Mouse (Mus musculus) hindbrain, embryonic 12.5 days (tissue): Measurements from ENCODE around the gene Qrich2. TPM values are rescaled to one million over a fixed set of nuclear protein-coding genes. Genes with fewer than 3 reads are reported as not detected.

Experiments used
- ATAC-seq: fragments of 200-750 bp; cut with Nextera tagmentation; 2 replicates; pipeline ENCODE4 v1.8.0; 2017; ENCODE audit warnings: moderate TSS enrichment; ENCODE audit not compliant: low FRiP score
- H3K27ac ChIP-seq: fragments of 300-500 bp; sonication (generic); 2 replicates; pipeline ENCODE4 v1.5.1; 2016; ENCODE audit warnings: mild to moderate bottlenecking
- H3K27me3 ChIP-seq: fragments of 300-500 bp; sonication (generic); 2 replicates; pipeline ENCODE4 v1.6.1; 2016; ENCODE audit warnings: mild to moderate bottlenecking
- H3K36me3 ChIP-seq: fragments of 300-500 bp; sonication (generic); 2 replicates; pipeline ENCODE4 v1.6.1; 2016; ENCODE audit warnings: mild to moderate bottlenecking
- H3K4me1 ChIP-seq: fragments of 300-500 bp; sonication (generic); 2 replicates; pipeline ENCODE4 v1.6.1; 2016
- H3K4me2 ChIP-seq: fragments of 300-500 bp; sonication (generic); replicated peaks from 2 replicates; pipeline ENCODE4 v1.6.1; 2016; ENCODE audit warnings: mild to moderate bottlenecking
- H3K4me3 ChIP-seq: fragments of 300-500 bp; sonication (generic); 2 replicates; pipeline ENCODE4 v1.5.1; 2016; ENCODE audit warnings: mild to moderate bottlenecking
- H3K9ac ChIP-seq: fragments of 300-500 bp; sonication (generic); 2 replicates; pipeline ENCODE4 v1.6.1; 2016; ENCODE audit warnings: mild to moderate bottlenecking, moderate library complexity
- H3K9me3 ChIP-seq: fragments of 300-500 bp; sonication (generic); replicated peaks from 2 replicates; pipeline ENCODE4 v1.6.1; 2016; ENCODE audit warnings: mild to moderate bottlenecking
- WGBS: fragments of 180-500 bp; shearing (Covaris S2); methylation state at CpG from one replicate; pipeline ENCODE4 v1.1.7; 2016; 5-methylcytosine and 5-hydroxymethylcytosine counted together
- polyA plus RNA-seq: library from polyadenylated mRNA; unstranded; fragments of >200 nt; fragmentation: Nextera tagmentation; extraction: Ambion mirVana; gene quantifications from 2 replicates; pipeline ENCODE4 v1.2.1, GENCODE M21; 2016

Qrich2 gene
- polyA plus RNA-seq, 1 experiment from 2014 or later, result 0.18 TPM

DNA sequence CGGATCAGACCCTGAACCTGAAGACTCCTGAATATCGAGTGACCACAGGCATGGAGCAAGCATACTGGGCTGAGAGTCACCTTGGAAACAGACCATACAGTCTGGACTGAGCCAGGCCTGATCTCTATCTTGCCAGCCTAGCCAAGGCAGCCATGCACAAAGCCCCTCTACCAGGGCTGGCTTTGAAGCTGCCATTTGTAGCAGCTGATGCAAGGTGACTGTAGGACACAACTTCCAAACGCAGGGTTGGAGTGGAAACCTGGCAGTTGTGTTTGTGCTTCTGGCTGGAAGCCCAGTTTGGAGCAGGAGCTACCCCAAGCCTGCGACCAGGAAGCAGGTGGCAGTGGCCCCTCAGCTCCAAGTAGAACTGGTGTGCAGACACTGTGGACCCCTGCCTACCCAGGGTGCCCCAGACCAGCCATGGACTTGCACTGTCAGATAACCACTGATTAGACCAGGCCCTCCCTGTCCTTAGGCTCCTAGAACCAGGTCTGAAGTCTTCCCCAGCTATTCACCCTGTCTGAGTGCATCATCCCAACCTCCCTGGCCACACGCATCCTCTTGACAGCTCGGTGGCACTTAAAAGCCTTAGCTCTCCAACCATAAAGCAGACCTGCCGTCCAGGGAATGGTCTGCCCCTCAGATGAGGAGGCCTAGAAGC, 25.5 kb downstream of the Qrich2 start:
- no peak overlapping the region for H3K4me2 ChIP-seq
- 88% methylated on average over 7 of the region's 7 CpGs for WGBS
- no peaks in the 10 kb centered on the region for H3K9me3 ChIP-seq
- H3K9ac ChIP-seq, result no peak overlapping the region
- H3K27ac ChIP-seq, result 0 out of 2 replicates have a peak overlapping the region, but pooled peaks have one; percentile 35
- peaks cover 29% of the 10 kb centered on the region for H3K4me1 ChIP-seq
- ATAC-seq, result no peak
- no peaks in the 10 kb centered on the region for H3K27me3 ChIP-seq
- H3K36me3 ChIP-seq, result peaks cover 32% of the 10 kb centered on the region
- no peak overlapping the region for H3K4me3 ChIP-seq

DNA sequence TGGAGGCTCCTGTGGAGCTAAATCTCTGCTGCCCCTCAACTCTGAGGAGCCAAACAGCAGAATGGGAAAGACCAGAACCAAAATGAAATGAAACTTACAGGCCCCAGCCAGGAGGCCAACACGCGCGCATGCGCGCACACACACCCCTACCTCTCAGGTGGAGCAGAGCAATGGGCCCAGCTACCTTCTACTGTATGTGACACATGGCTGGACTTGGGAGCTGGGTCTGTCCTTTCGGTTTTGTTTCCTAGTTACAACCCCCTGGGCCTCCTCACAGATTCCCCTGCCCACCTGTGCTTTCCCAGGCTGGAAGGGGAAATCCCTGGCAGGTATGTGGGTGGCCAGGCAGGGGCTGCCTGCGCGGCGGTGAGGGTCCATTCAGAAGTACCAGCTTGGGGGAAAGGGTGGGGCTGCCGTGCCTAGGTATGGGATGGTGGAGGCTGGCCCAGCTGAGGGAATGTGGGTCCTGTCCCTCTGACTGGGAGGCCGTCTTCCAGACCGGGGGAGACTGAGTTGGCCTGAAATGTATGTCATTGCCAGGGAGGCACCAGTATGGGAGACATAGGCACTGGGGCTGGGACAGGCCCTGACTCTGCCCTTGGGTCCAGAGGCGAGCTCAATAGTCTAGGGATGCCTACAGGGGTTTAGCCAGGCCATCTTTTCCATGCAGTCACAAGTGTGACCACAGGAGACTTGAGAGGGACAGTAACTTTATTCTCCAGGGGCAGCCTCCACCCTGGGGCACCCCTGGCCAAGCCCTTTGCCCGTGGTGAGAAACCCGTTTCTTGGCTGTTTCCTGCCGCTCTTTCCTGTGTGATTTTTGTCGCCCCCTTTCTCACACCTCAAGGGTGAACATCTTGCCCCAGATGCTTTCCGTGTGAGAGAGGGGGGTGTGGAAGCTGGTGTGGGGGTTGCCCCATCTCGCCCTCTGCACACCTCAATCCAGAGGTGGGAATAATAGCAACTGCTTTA, 26.5 kb downstream of the Qrich2 start:
- Histone ChIP-seq H3K4me3 (no peak overlapping the region), H3K27ac (no peak overlapping the region), H3K9me3 (no peaks in the 10 kb centered on the region), H3K27me3 (no peaks in the 10 kb centered on the region), H3K9ac (no peak overlapping the region), H3K36me3 (peaks cover 32% of the 10 kb centered on the region), H3K4me2 (no peak overlapping the region), H3K4me1 (peaks cover 33% of the 10 kb centered on the region)
- ATAC-seq, result no peak
- 82% methylated on average over 19 of the region's 19 CpGs for WGBS

DNA sequence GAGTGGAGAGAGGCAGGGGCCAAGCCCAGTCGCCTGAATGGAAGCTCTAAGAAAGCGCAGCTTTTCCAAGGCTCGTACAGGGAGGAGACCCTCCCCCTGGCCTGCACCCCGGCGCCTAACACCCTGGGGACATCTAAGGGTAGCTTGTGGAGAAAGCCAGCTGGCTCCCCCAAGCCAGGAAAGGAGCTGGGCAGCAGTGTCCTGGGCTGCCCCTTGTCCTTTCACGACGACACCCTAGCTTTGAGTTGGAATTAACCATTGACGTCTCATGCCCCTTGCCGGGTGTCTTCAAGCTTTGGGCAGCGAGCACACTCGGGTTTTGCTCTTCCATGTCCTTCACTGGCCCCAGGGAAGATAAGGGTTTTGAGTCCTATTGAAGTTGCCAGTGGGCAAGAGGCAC, 28.5 kb downstream of the Qrich2 start:
- H3K27me3 ChIP-seq, result no peaks in the 10 kb centered on the region
- H3K4me2 ChIP-seq, result no peak overlapping the region
- peak overlapping the region; percentile 46; the same call in 1 of the 2 replicates for H3K27ac ChIP-seq
- H3K9ac ChIP-seq, result no peak overlapping the region
- WGBS, result 88% methylated on average over 11 of the region's 11 CpGs
- H3K4me3 ChIP-seq, result no peak overlapping the region
- ATAC-seq, result no peak
- no peaks in the 10 kb centered on the region for H3K9me3 ChIP-seq
- H3K4me1 ChIP-seq, result peaks cover 32% of the 10 kb centered on the region
- H3K36me3 ChIP-seq, result peaks cover 32% of the 10 kb centered on the region

DNA sequence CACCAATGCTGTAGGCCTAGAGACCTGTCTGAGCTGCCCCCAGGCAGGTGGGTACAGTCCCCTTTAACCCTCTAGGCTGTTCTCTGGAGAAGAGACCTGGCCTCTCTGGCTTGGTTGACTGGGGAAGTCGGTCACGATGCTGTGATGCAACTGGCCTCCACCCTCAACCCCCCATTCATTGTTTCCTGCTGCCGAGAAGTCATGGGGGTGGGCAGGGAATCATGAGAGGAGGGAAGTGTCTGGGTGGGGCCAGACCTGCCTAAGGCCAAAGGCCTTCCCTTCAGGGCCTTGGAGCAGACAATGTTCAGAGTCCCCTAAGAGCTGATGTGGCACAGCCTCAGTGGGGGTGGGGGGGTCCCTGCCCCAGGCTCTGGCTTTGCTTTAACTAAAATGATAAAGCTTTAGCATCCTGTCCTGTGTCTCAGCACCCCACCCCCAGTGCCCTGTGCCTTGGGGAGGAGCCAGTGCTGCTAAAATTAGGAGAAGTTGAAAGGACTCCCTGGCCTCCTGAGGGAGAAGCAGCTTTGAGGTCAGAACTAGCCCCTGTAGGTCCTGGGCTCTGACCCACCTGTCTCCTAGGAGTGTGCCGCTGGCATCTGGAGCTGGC, 29.2 kb downstream of the Qrich2 start:
- H3K9me3 ChIP-seq, result no peaks in the 10 kb centered on the region
- H3K9ac ChIP-seq, result peak overlapping the region; percentile 59
- 59% methylated on average over 4 of the region's 4 CpGs for WGBS
- peak overlapping the region; percentile 46 for H3K27ac ChIP-seq
- peaks cover 32% of the 10 kb centered on the region for H3K36me3 ChIP-seq
- H3K27me3 ChIP-seq, result no peaks in the 10 kb centered on the region
- peak overlapping the region; percentile 84 for H3K4me2 ChIP-seq
- peaks cover 32% of the 10 kb centered on the region for H3K4me1 ChIP-seq
- no peak for ATAC-seq
- no peak overlapping the region; the same call in 1 of the 2 replicates for H3K4me3 ChIP-seq

DNA sequence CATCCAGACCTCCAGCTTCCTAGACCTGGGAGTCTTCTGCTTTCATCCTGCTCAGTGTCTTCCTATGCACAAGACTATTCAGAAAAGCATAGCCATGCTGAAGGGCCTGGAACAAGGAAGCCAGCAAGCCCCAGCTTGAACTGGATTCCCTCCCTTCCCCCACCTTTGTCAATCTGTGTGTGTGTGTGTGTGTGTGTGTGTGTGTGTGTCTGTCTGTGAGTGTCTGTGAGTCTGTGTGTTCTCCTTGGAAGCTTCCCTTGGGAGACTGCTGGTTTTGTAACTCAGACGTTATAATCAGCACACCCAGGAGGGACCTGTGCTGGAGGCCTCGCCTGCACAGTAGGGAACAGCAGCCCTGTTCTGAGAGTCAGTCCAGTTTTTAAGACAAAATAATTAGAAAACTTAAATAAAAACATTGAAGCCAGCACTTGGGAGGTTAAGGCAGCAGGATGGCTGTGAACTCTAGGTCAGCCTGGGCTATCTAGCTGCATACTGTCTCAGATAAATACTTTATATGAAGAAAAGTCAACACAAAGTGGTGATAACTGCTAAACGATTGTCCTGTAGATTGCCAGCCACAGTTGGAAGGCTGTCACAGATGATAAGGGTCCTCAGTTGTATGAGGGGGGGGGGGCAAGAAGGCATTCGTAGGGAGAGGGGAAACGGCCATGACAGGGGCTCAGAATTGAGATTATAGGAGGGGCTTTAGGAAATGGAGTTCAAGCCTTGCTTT, 29.9 kb downstream of the Qrich2 start:
- Histone ChIP-seq H3K4me2 (peak overlapping the region; percentile 84), H3K27me3 (no peaks in the 10 kb centered on the region), H3K27ac (peak overlapping the region; percentile 48), H3K9me3 (no peaks in the 10 kb centered on the region), H3K9ac (peak overlapping the region; percentile 59), H3K4me1 (peaks cover 32% of the 10 kb centered on the region), H3K36me3 (peaks cover 32% of the 10 kb centered on the region), H3K4me3 (peak overlapping the region; percentile 91)
- no peak for ATAC-seq
- WGBS, result 76% methylated on average over 5 of the region's 5 CpGs

DNA sequence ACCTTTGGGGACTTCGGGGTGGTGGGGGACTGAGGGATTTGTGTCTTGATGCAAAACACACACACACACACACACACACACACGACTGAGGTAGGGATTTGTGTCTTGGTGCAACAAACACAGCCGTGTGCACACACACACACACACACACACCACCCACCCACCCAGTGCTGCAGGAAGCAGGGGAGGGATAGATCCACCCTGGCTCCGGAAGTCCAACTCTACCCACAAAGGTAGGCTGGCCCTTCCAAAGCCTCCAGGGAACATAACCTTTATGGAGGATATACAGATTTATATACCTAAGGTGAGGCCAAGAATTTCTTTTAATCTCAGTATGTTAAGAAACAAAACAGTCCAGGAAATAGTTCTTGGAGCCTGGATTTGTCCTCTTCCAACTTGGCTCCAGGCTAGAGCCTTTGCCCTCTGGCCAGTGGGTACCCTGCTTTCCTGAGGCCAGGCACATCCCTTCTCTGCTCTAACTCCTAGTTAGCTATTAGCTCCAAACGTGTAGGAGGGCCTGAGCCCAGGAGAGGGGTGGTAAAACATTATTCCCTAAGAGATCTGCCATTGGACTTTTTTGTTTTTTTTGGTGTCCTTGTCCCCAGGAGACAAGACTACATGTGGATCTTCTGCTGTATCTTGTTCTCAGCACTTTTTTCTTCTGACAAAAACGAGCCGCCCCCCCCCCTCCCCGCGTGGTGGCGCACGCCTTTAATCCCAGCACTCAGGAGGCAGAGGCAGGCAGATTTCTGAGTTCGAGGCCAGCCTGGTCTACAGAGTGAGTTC, 30.9 kb downstream of the Qrich2 start:
- no peak for ATAC-seq
- H3K36me3 ChIP-seq, result peaks cover 32% of the 10 kb centered on the region
- WGBS, result 52% methylated on average over 12 of the region's 12 CpGs
- no peaks in the 10 kb centered on the region for H3K27me3 ChIP-seq
- peak overlapping the region; percentile 96 for H3K9ac ChIP-seq
- H3K27ac ChIP-seq, result peak overlapping the region; percentile 97
- H3K9me3 ChIP-seq, result no peaks in the 10 kb centered on the region
- peak overlapping the region; percentile 91 for H3K4me3 ChIP-seq
- peaks cover 32% of the 10 kb centered on the region for H3K4me1 ChIP-seq
- H3K4me2 ChIP-seq, result peak overlapping the region; percentile 84

- under 1% methylated on average over 61 of the region's 67 CpGs for WGBS
- Histone ChIP-seq H3K27ac (peak overlapping the region; percentile 97), H3K4me1 (peaks cover 30% of the 10 kb centered on the region), H3K27me3 (no peaks in the 10 kb centered on the region), H3K9me3 (no peaks in the 10 kb centered on the region), H3K4me2 (peak overlapping the region; percentile 84), H3K9ac (peak overlapping the region; percentile 96), H3K4me3 (peak overlapping the region; percentile 91), H3K36me3 (peaks cover 28% of the 10 kb centered on the region)
- peak; percentile 12 for ATAC-seq
These were observed 31.6 kb downstream of the Qrich2 start for GRCm38 (mm10) chr11:116434287-116434966.

DNA sequence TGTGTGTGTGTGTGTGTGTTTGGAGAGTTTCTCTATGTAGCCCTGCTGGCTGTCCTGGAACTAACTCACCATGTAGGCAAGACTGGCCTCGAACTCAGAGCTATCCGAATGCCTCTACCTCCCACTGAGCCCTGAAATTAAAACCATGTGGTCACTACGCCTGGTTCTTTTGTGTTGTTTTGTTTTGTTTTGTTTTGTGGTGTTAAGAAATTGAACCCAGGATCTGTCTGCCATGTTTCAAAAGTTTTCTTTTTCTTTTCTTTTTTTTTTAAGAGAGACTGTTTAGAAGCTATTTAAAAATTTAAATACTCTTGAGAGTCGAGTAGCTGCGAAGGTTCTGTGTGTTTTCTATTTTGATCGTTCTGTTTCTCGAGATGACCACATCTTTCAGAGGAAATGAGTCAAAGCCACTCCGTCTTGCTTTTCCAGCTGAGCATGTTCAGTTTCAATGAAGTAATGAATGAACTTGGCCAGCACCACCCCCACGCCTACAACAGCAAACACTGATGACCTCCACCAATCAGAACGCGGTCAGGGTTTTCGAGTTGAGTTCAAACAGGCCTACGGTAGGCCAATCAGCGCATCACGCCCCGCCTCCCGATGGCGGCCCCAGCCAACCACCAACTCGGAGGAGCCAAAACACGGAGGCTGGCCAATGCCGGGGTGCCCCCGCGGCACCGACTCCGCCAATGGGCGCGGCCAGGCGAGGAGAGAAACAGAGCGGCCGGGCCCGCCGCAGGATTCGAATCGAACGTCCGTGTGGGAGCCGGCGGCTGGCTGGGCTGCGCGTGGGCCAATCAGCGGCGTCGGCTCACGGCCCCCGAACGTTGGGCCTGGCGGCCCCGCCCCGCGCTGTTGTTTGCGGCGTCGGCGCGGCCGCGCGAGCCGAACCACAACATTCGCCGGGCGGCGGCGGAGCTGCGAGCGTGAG, 32.4 kb downstream of the Qrich2 start, which contains the start of gene Ubald2:
Ubald2 (plus strand) TSS at position 739 of the 931 bp plus-strand sequence.
- Histone ChIP-seq H3K27ac (peak within 1 kb of the TSS; percentile 97), H3K4me1 (peaks cover 29% of the 10 kb centered on the region), H3K4me3 (peak within 1 kb of the TSS; percentile 91), H3K9ac (peak within 1 kb of the TSS; percentile 96), H3K27me3 (no peaks in the 10 kb centered on the region), H3K9me3 (no peaks in the 10 kb centered on the region), H3K4me2 (peak within 1 kb of the TSS; percentile 84), H3K36me3 (peaks cover 21% of the 10 kb centered on the region)
- WGBS, result 2% methylated on average over 66 of the region's 66 CpGs
- peak; percentile 98 for ATAC-seq

- H3K4me2 ChIP-seq, result 0 out of 2 replicates have a peak overlapping the region, but pooled peaks have one; percentile 5
- H3K36me3 ChIP-seq, result peaks cover 21% of the 10 kb centered on the region
- no peak overlapping the region for H3K27ac ChIP-seq
- WGBS, result 65% methylated on average over 8 of the region's 8 CpGs
- H3K27me3 ChIP-seq, result no peaks in the 10 kb centered on the region
- H3K9me3 ChIP-seq, result no peaks in the 10 kb centered on the region
- peaks cover 29% of the 10 kb centered on the region for H3K4me1 ChIP-seq
- no peak for ATAC-seq
- H3K9ac ChIP-seq, result no peak overlapping the region
- no peak overlapping the region for H3K4me3 ChIP-seq
These were observed 33.3 kb downstream of the Qrich2 start for GRCm38 (mm10) chr11:116432593-116433355.
